In the genomic region with DNA sequence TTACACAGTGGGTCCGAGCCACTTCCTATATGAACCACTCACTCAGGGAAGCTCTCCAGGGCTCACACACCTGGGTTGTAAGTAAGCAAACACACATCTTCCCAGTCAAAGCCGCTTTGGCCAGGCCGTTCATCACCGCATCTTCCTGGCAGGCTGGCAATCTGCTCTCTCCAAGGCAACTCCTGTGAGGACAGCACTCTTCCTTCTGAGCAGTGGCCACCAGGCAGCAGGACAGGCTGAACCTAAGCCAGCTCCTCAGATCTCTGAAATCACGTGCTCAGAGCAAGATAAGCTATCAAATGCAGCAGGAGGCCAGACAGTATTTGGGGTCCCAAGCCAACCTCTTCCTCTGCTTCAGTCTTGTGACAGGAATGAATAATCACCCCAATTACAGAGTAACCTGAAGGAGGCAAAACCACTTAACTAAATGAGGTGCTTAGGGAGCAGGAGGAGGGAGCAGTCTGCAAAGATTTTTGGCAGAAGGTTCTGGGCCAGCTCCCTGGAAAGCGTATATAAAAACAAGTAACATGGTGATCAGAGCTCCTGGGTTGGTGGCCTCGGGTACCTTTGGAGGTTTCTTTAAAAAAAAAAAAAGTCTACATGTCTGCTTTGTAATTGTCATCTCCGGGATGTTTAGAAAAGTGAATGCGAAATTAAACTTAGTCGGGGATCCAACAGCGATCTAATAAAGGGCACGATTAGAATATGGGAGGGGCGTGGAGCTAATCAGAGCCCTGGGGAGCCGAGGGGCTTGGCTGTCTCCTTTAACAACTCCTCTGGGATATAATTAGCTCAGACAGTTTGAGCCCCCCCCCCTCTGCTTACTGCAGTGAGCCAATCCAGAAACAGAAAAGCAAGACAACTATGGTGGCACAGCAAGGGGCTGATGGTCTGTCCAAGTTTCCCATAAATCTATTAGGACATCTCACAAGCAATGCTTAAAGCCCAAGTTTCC, we compare ENCODE assay signal across 13 mouse cellular contexts.
DNase-seq lines count a peak whose midpoint lies in the region; ATAC-seq and TF ChIP-seq lines count a peak whose summit lies in the region.
"Had no signal": no experiment of that assay in that cellular context is flagged by ENCODE, and none has a peak within 500 bp of the region (broad histone marks: within the 10 kb centered on the region; RNA-seq: fewer than 3 reads in every experiment).

No protein-coding gene starts in this region.

- no peak overlapping the region for H3K27ac ChIP-seq in heart, embryonic 13.5 days (replicated peaks)
- peak overlapping the region; percentile 4; the same call in 1 of the 2 replicates for H3K27ac ChIP-seq in hindbrain, embryonic 12.5 days
- no peak overlapping the region for H3K27ac ChIP-seq in left cerebral cortex, adult 2 months
- H3K27ac ChIP-seq: limb, embryonic 15.5 days had no signal

- no peak overlapping the region; the same call in 1 of the 2 replicates for H3K9ac ChIP-seq in heart, embryonic 13.5 days
- H3K9ac ChIP-seq in hindbrain, embryonic 12.5 days, result no peak overlapping the region
- H3K9ac ChIP-seq: limb, embryonic 15.5 days had no signal

- no peaks in the 10 kb centered on the region for H3K9me3 ChIP-seq in heart, embryonic 13.5 days
- no peaks in the 10 kb centered on the region for H3K9me3 ChIP-seq in hindbrain, embryonic 12.5 days (replicated peaks)
- H3K9me3 ChIP-seq: limb, embryonic 15.5 days had no signal

- no peak for ATAC-seq in heart, embryonic 13.5 days (ENCODE audit: extremely low read depth, insufficient number of reproducible peaks, low FRiP score, low TSS enrichment)
- peak; percentile 60; the same call in 1 of the 2 replicates for ATAC-seq in hindbrain, embryonic 12.5 days (ENCODE audit: low FRiP score)
- ATAC-seq: CD4-positive, CD25-positive, alpha-beta regulatory T cell, adult 4 months; intestine, embryonic 16.5 days had no signal

- peak overlapping the region; percentile 51 for H3K4me2 ChIP-seq in heart, embryonic 13.5 days
- no peak overlapping the region for H3K4me2 ChIP-seq in hindbrain, embryonic 12.5 days (replicated peaks)
- H3K4me2 ChIP-seq: limb, embryonic 15.5 days had no signal

- 21% methylated on average over 14 of the region's 14 CpGs for WGBS in heart, embryonic 13.5 days
- WGBS in hindbrain, embryonic 12.5 days, result 45% methylated on average over 14 of the region's 14 CpGs

- H3K36me3 ChIP-seq in heart, embryonic 13.5 days, result no peaks in the 10 kb centered on the region
- H3K36me3 ChIP-seq in hindbrain, embryonic 12.5 days, result no peaks in the 10 kb centered on the region
- H3K36me3 ChIP-seq: limb, embryonic 15.5 days had no signal

- H3K27me3 ChIP-seq in heart, embryonic 13.5 days (replicated peaks), result no peaks in the 10 kb centered on the region; the same call in none of the 2 replicates
- H3K27me3 ChIP-seq in hindbrain, embryonic 12.5 days, result no peaks in the 10 kb centered on the region

- intact Hi-C loops in heart, postnatal 36 days (cut with DNase I), result no loop called here
- intact Hi-C loops in left cerebral cortex, adult 2 months (cut with DNase I), result no loop called here

- no peak for DNase-seq in heart, postnatal 36 days
- peak; percentile 44 for DNase-seq in retina, postnatal 1 day
- DNase-seq in retina, embryonic 14.5 days (ENCODE audit: low spot score), result no peak
- no peak for DNase-seq in layer of hippocampus, postnatal 25 days (ENCODE audit: extremely low spot score in 1 of 2, low spot score in 1 of 2)
- no peak for DNase-seq in left cerebral cortex, adult 2 months (ENCODE audit: extremely low spot score in 1 of 2, low spot score in 2 of 2)
- no peak for DNase-seq in spleen, adult 18-20 months
- DNase-seq: cerebellum, adult 9-11 months; gastrocnemius, postnatal 25 days had no signal

- TF ChIP-seq CTCF in left cerebral cortex, adult 2 months (IDR thresholded peaks at IDR 0.05), result no peak

- peak overlapping the region; percentile 29 for H3K4me3 ChIP-seq in heart, embryonic 13.5 days
- no peak overlapping the region for H3K4me3 ChIP-seq in hindbrain, embryonic 12.5 days
- H3K4me3 ChIP-seq in left cerebral cortex, adult 2 months, result no peak overlapping the region
- H3K4me3 ChIP-seq: limb, embryonic 15.5 days had no signal

- peaks cover 13% of the 10 kb centered on the region for H3K4me1 ChIP-seq in heart, embryonic 13.5 days
- peaks cover 28% of the 10 kb centered on the region for H3K4me1 ChIP-seq in hindbrain, embryonic 12.5 days
